Mouse (Mus musculus) adrenal gland, postnatal 4 days (tissue): ENCODE data around the gene Olfr846. TPM values are rescaled to one million over a fixed set of nuclear protein-coding genes. Genes with fewer than 3 reads are reported as not detected.

Source experiments
- DNase-seq, 2 experiments: peaks; one replicate each; pipeline ENCODE4 v3.0.0; 2021 to 2022; ENCODE audit warnings: low spot score in 2 of 2, mixed read lengths in 2 of 2
- long read RNA-seq, 2 experiments: library from polyadenylated mRNA; stranded (forward); transcript quantifications; one replicate each; pipeline ENCODE4 v2.0.0; 2021
- total RNA-seq, 2 experiments: library from RNA; stranded (reverse); gene quantifications; 2 replicates each; pipeline ENCODE4 v1.2.3; 2021

The Olfr846 gene
- not detected for total RNA-seq
- long read RNA-seq, experiment 1 = 0 reads
- long read RNA-seq, experiment 2 = 0 reads

- DNase-seq = no peak
Measured at GRCm38 (mm10) chr9:19363905-19364304, at the start of gene Olfr846. Gene Olfr846 (minus strand): TSS chr9:19364005.

GRCm38 (mm10) chr9:19378569-19378968, 14.8 kb upstream of the Olfr846 start, which contains the start of gene Olfr847:
Gene Olfr847 (minus strand): TSS chr9:19378669.
- DNase-seq = no peak

- DNase-seq = no peak
Measured at GRCm38 (mm10) chr9:19336157-19336556, 27.6 kb downstream of the Olfr846 start, which contains the start of gene Olfr845. Gene Olfr845 (plus strand): TSS chr9:19336457.

- no peak for DNase-seq
Measured at GRCm38 (mm10) chr9:19316047-19316446, 47.8 kb downstream of the Olfr846 start, which contains the start of gene Olfr844. Gene Olfr844 (plus strand): TSS chr9:19316347.

Other genes starting within 250 kb of the Olfr846 start
- not detected for gene Olfr836, start 243.6 kb downstream of the Olfr846 start, total RNA-seq
- not detected for gene Olfr837, start 227.7 kb downstream of the Olfr846 start, total RNA-seq
- gene Olfr839-ps1, start 186.7 kb downstream of the Olfr846 start, total RNA-seq = under 1 TPM in 1 of 2 experiments, not detected in 1; 0.03 TPM
- gene Olfr843, start 112.0 kb downstream of the Olfr846 start, total RNA-seq = not detected
- gene Olfr844, start 47.7 kb downstream of the Olfr846 start, total RNA-seq = not detected
- not detected for gene Olfr845, start 27.5 kb downstream of the Olfr846 start, total RNA-seq
- gene Olfr847, start 14.7 kb upstream of the Olfr846 start, total RNA-seq = not detected
- not detected for gene Olfr849, start 76.3 kb upstream of the Olfr846 start, total RNA-seq
- gene Olfr850, start 114.2 kb upstream of the Olfr846 start, total RNA-seq = not detected
- gene Olfr851, start 129.3 kb upstream of the Olfr846 start, total RNA-seq = not detected
- not detected for gene Olfr853, start 177.1 kb upstream of the Olfr846 start, total RNA-seq
- gene Olfr854, start 203.4 kb upstream of the Olfr846 start, total RNA-seq = not detected
- gene Olfr855, start 218.6 kb upstream of the Olfr846 start, total RNA-seq = not detected